Mouse (Mus musculus): Measurements from ENCODE around the gene Sept3. TPM values are rescaled to one million over a fixed set of nuclear protein-coding genes. Genes with fewer than 3 reads are reported as not detected.
A peak's percentile ranks its signal among the peaks of the same experiment; 100 is the strongest.

Sept3 gene
- polyA plus RNA-seq, 1 experiment from 2014 or later, result 4.1 TPM

DNA sequence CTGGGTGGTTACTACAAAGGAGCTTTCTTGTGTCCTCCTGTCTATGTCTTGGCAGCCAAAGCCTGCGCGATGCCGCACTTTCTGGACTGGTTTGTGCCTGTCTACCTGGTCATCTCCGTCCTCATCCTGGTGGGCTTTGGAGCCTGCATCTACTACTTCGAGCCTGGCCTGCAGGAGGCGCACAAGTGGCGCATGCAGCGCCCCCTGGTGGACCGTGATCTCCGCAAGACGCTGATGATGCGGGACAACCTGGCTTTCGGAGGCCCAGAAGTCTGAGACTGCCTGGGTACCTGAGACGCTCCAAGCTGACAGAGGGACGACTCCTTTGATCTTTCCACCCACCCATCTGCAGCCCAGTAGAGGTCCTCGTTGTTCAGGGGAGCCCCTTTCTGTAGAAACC is 15.2 kb upstream of the Sept3 start:
- WGBS, result 13% methylated on average over 16 of the region's 16 CpGs
- H3K4me1 ChIP-seq (ENCODE audit: control insufficient read depth, insufficient read depth, low read length), result peaks cover 12% of the 10 kb centered on the region
- no peaks in the 10 kb centered on the region for H3K36me3 ChIP-seq (ENCODE audit: control insufficient read depth, insufficient read depth)
- no peak overlapping the region for H3K27ac ChIP-seq (ENCODE audit: low read length)
- no peaks in the 10 kb centered on the region for H3K27me3 ChIP-seq (ENCODE audit: control insufficient read depth, insufficient read depth, low read length)
- H3K4me2 ChIP-seq (ENCODE audit: low read depth, low read length), result no peak overlapping the region
- no peak overlapping the region for H3K4me3 ChIP-seq (ENCODE audit: low read length)
- 0 out of 2 replicates have a peak, but pooled peaks have one; percentile 14 for ATAC-seq (replicated peaks; ENCODE audit: extremely low read depth, insufficient read depth, low FRiP score)
- H3K9me3 ChIP-seq (replicated peaks; ENCODE audit: control insufficient read depth, low read length), result no peaks in the 10 kb centered on the region
- H3K9ac ChIP-seq (ENCODE audit: low read length), result no peak overlapping the region

DNA sequence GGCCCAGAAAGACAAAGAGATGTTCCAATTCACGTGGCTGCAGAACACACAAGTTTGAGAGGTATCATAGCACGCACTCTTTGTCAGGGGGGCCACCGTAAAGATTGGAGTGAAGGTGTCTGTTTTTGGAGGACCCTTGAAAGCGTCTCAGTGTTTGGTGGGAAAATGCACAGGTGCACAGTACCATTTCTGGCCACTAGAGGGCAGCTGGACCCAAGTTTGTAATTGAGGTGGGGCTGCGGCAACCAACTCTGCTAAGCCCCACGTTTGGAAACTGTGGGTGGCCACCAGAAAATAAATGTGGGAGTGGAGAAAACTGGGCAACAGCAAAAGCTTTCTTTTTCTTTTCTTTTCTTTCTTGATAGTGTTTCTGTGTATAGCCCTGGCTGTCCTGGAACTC is 8.3 kb upstream of the Sept3 start:
- Histone ChIP-seq H3K4me3 (ENCODE audit: low read length) (no peak overlapping the region), H3K27ac (ENCODE audit: low read length) (no peak overlapping the region), H3K9me3 (replicated peaks; ENCODE audit: control insufficient read depth, low read length) (no peaks in the 10 kb centered on the region), H3K9ac (ENCODE audit: low read length) (no peak overlapping the region), H3K27me3 (ENCODE audit: control insufficient read depth, insufficient read depth, low read length) (no peaks in the 10 kb centered on the region), H3K4me1 (ENCODE audit: control insufficient read depth, insufficient read depth, low read length) (peaks cover 14% of the 10 kb centered on the region), H3K36me3 (ENCODE audit: control insufficient read depth, insufficient read depth) (no peaks in the 10 kb centered on the region), H3K4me2 (ENCODE audit: low read depth, low read length) (no peak overlapping the region)
- 6% methylated on average over 6 of the region's 6 CpGs for WGBS
- no peak for ATAC-seq (replicated peaks; ENCODE audit: extremely low read depth, insufficient read depth, low FRiP score)

DNA sequence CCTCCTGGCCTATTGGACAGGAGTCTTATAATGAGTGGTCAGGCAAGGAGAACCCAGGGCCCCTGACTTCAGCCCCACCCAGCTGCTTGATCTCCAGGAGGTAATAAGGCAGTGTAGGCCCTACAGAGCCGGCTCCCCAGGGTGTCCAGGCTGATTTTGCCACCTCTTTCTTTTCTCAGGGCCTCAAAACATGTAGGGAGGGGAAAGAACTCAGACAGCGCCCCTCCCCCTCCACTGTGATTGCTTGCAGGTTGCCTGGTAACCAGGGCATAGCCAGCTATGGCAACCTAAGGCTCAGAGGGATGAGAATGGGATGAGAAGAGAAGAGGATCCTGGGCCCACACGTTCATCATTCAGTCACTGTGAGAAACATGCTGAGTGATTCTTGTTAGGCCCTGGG is 6.5 kb upstream of the Sept3 start:
- Histone ChIP-seq H3K4me1 (ENCODE audit: control insufficient read depth, insufficient read depth, low read length) (peaks cover 2% of the 10 kb centered on the region; the same call in 1 of the 2 replicates), H3K4me3 (ENCODE audit: low read length) (no peak overlapping the region), H3K9ac (ENCODE audit: low read length) (no peak overlapping the region), H3K27ac (ENCODE audit: low read length) (no peak overlapping the region), H3K27me3 (ENCODE audit: control insufficient read depth, insufficient read depth, low read length) (peaks cover 8% of the 10 kb centered on the region), H3K36me3 (ENCODE audit: control insufficient read depth, insufficient read depth) (no peaks in the 10 kb centered on the region), H3K9me3 (replicated peaks; ENCODE audit: control insufficient read depth, low read length) (no peaks in the 10 kb centered on the region), H3K4me2 (ENCODE audit: low read depth, low read length) (no peak overlapping the region)
- 37% methylated on average over 3 of the region's 3 CpGs for WGBS
- ATAC-seq (replicated peaks; ENCODE audit: extremely low read depth, insufficient read depth, low FRiP score), result no peak

DNA sequence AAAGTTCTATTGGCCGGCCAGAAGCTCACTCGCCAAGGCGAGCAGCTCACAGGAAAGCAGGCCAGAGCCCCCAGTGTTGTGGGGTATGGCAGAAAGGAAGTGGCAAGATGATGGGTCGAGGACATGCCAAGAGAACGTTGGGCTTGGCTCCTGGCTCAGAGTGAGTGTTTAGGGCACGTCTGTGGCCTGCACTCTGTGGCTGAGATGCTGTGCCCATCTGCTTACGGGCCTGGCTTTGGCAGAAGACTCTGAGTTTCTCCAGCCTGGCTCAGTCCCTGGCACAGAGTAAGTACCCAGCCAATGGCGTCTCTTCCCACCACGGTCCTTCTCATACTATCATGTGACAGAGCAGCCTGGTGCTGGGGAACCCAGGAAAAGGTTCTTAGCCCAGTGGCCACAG is 5.9 kb upstream of the Sept3 start:
- Histone ChIP-seq H3K9ac (ENCODE audit: low read length) (no peak overlapping the region), H3K27ac (ENCODE audit: low read length) (no peak overlapping the region), H3K36me3 (ENCODE audit: control insufficient read depth, insufficient read depth) (no peaks in the 10 kb centered on the region), H3K4me2 (ENCODE audit: low read depth, low read length) (no peak overlapping the region), H3K9me3 (replicated peaks; ENCODE audit: control insufficient read depth, low read length) (no peaks in the 10 kb centered on the region), H3K27me3 (ENCODE audit: control insufficient read depth, insufficient read depth, low read length) (peaks cover 14% of the 10 kb centered on the region), H3K4me3 (ENCODE audit: low read length) (no peak overlapping the region), H3K4me1 (ENCODE audit: control insufficient read depth, insufficient read depth, low read length) (peaks cover 2% of the 10 kb centered on the region; the same call in 1 of the 2 replicates)
- WGBS, result 85% methylated on average over 9 of the region's 9 CpGs
- ATAC-seq (replicated peaks; ENCODE audit: extremely low read depth, insufficient read depth, low FRiP score), result no peak

DNA sequence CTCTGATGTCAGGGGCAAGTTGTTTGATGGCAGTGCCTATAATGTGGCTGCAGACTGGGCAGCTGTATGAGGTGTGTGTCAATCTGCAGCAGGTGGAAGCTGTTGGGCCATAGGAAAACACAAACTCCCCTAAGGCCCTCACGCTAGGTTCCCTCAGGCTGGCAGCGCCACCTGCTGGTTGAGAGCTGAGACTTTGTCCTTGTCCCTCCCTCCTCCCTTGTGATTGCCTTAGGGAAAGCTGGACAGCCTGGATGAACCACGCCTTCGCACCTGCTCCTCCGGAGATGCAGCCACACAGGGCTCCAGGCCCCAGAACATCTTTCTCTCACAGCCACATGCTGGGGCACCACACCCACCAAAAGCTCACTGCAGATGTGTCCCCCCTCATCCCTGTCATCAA is 3.5 kb upstream of the Sept3 start:
- Histone ChIP-seq H3K4me2 (ENCODE audit: low read depth, low read length) (no peak overlapping the region), H3K27me3 (ENCODE audit: control insufficient read depth, insufficient read depth, low read length) (peaks cover 37% of the 10 kb centered on the region), H3K4me1 (ENCODE audit: control insufficient read depth, insufficient read depth, low read length) (peaks cover 10% of the 10 kb centered on the region; the same call in 1 of the 2 replicates), H3K4me3 (ENCODE audit: low read length) (no peak overlapping the region), H3K9ac (ENCODE audit: low read length) (no peak overlapping the region), H3K9me3 (replicated peaks; ENCODE audit: control insufficient read depth, low read length) (no peaks in the 10 kb centered on the region), H3K36me3 (ENCODE audit: control insufficient read depth, insufficient read depth) (no peaks in the 10 kb centered on the region), H3K27ac (ENCODE audit: low read length) (no peak overlapping the region)
- WGBS, result 4% methylated on average over 5 of the region's 5 CpGs
- ATAC-seq (replicated peaks; ENCODE audit: extremely low read depth, insufficient read depth, low FRiP score), result no peak; the same call in 1 of the 2 replicates

DNA sequence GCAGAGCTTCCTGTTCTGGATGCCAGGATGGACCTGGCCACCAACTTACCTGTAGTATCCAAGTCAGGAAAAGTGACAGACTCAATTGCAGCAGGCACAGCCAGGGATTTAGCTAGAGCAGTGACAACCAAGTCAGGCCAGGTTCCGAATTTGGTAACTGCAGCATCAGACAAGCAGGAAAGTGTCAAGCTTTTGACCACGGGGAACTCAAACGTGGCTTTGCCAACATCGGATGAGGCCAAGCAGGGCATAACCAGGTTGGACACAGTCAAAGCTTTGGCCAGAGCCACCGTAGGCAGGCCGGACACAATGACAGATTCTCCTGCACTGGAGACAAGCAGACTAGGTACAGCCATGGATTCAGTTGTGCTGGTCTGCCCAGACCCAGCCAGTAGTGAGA is 2.4 kb upstream of the Sept3 start:
- no peak overlapping the region for H3K9ac ChIP-seq (ENCODE audit: low read length)
- WGBS, result 83% methylated on average over 6 of the region's 6 CpGs
- H3K27me3 ChIP-seq (ENCODE audit: control insufficient read depth, insufficient read depth, low read length), result peaks cover 46% of the 10 kb centered on the region
- no peak overlapping the region for H3K27ac ChIP-seq (ENCODE audit: low read length)
- peaks cover 10% of the 10 kb centered on the region; the same call in 1 of the 2 replicates for H3K4me1 ChIP-seq (ENCODE audit: control insufficient read depth, insufficient read depth, low read length)
- no peaks in the 10 kb centered on the region for H3K36me3 ChIP-seq (ENCODE audit: control insufficient read depth, insufficient read depth)
- H3K4me2 ChIP-seq (ENCODE audit: low read depth, low read length), result no peak overlapping the region
- no peak for ATAC-seq (replicated peaks; ENCODE audit: extremely low read depth, insufficient read depth, low FRiP score)
- H3K4me3 ChIP-seq (ENCODE audit: low read length), result no peak overlapping the region
- no peaks in the 10 kb centered on the region for H3K9me3 ChIP-seq (replicated peaks; ENCODE audit: control insufficient read depth, low read length)

DNA sequence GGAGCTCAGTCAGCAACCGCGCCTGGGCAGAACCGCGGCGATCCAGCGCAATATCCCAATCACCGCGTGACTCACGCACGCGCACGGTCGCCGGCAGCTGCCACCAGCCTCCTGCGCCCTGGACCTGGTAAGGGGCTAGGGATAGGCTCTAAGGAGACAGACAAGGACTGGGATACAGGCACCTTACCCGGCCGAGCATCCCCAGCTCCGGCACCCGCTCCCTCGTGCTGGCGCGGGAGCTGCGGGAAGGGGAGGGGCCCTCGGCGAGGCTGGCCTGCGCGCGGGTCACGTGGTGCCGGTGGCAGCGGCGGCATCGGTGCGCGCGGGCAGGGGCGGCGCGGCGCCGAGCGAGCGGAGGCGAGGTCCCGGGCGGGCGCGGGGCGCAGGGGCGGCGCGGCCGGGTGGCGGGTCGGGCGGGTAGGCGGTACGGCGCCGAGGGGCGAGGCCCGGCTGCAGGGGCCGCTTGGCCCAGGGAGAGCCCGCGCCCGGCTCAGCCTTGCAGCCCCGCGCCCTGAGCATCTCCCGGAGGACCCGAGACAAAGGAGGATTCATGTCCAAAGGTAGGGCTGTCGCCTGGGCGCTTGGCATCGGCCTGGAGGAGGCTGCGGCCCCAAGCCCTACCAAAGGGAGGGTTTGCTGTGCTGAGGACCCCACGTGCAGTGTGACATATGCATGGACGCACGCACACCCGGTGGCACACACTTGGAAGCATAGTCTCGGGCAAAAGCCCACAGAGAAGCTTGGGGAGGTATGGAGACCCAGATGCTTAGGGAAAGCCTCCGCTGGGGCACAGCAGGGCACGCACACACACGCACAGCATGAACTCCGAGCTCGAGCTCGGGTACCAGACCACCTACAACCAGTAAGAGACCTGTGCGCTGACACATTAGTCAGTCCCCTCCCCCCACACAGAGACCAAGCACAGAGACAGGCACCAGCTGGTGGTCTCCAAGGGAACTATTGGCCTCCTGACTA is 521 bp downstream of the Sept3 start:
- peaks cover 46% of the 10 kb centered on the region for H3K27me3 ChIP-seq (ENCODE audit: control insufficient read depth, insufficient read depth, low read length)
- no peak overlapping the region for H3K27ac ChIP-seq (ENCODE audit: low read length)
- H3K4me2 ChIP-seq (ENCODE audit: low read depth, low read length), result peak overlapping the region; percentile 85
- H3K9ac ChIP-seq (ENCODE audit: low read length), result peak overlapping the region; percentile 63
- no peaks in the 10 kb centered on the region for H3K9me3 ChIP-seq (replicated peaks; ENCODE audit: control insufficient read depth, low read length)
- ATAC-seq (replicated peaks; ENCODE audit: extremely low read depth, insufficient read depth, low FRiP score), result peak; percentile 41; the same call in 1 of the 2 replicates
- H3K4me1 ChIP-seq (ENCODE audit: control insufficient read depth, insufficient read depth, low read length), result peaks cover 11% of the 10 kb centered on the region; the same call in 1 of the 2 replicates
- peak overlapping the region; percentile 61 for H3K4me3 ChIP-seq (ENCODE audit: low read length)
- under 1% methylated on average over 79 of the region's 86 CpGs for WGBS
- H3K36me3 ChIP-seq (ENCODE audit: control insufficient read depth, insufficient read depth), result no peaks in the 10 kb centered on the region

DNA sequence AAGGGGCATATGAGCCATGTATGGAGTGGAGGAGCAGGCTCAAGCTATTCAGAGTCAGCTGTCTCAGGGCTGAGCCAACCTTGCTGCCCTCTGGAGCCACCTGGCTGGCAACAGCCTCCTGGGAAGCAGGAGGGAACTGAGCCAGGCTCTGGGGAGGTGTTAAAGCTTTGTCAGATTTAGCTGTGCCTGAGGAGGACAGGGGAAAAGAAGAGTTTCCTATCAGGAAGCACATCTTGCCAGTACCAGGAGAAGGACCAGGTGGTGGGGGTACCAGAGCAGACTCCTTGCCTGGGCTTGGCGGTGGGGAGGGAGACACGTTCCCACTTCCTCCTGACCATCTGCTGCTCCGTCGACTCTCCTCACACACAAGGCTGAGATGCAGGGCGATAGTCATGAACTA is 2.9 kb downstream of the Sept3 start:
- Histone ChIP-seq H3K9ac (ENCODE audit: low read length) (no peak overlapping the region), H3K27ac (ENCODE audit: low read length) (no peak overlapping the region), H3K4me1 (ENCODE audit: control insufficient read depth, insufficient read depth, low read length) (peaks cover 18% of the 10 kb centered on the region), H3K36me3 (ENCODE audit: control insufficient read depth, insufficient read depth) (no peaks in the 10 kb centered on the region), H3K4me2 (ENCODE audit: low read depth, low read length) (no peak overlapping the region), H3K27me3 (ENCODE audit: control insufficient read depth, insufficient read depth, low read length) (peaks cover 41% of the 10 kb centered on the region), H3K9me3 (replicated peaks; ENCODE audit: control insufficient read depth, low read length) (no peaks in the 10 kb centered on the region), H3K4me3 (ENCODE audit: low read length) (no peak overlapping the region)
- WGBS, result 65% methylated on average over 5 of the region's 5 CpGs
- ATAC-seq (replicated peaks; ENCODE audit: extremely low read depth, insufficient read depth, low FRiP score), result no peak

DNA sequence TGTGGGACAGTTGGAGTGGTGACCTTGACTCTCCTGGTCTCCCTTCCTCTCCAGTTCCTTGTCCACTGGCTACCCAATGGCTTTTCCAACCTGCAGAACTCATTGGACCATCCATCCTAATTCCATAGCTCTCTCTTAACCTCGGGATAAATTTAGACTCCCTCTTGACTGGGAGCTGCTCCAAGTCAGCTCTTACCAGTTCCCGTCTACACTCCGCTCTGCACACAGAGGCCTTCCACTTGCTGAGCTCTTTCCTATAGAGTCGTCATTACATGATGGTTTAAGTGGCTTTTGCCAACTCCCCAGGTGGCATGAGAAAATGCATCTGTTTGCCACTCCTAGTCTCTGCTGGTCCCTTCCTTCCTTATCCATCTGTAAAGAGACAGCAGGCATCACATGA is 5.9 kb downstream of the Sept3 start:
- peaks cover 14% of the 10 kb centered on the region for H3K27me3 ChIP-seq (ENCODE audit: control insufficient read depth, insufficient read depth, low read length)
- ATAC-seq (replicated peaks; ENCODE audit: extremely low read depth, insufficient read depth, low FRiP score), result peak; percentile 90
- no peak overlapping the region for H3K4me3 ChIP-seq (ENCODE audit: low read length)
- H3K4me2 ChIP-seq (ENCODE audit: low read depth, low read length), result no peak overlapping the region
- peaks cover 10% of the 10 kb centered on the region for H3K4me1 ChIP-seq (ENCODE audit: control insufficient read depth, insufficient read depth, low read length)
- no peaks in the 10 kb centered on the region for H3K9me3 ChIP-seq (replicated peaks; ENCODE audit: control insufficient read depth, low read length)
- no peak overlapping the region for H3K9ac ChIP-seq (ENCODE audit: low read length)
- peak overlapping the region; percentile 78 for H3K27ac ChIP-seq (ENCODE audit: low read length)
- H3K36me3 ChIP-seq (ENCODE audit: control insufficient read depth, insufficient read depth), result no peaks in the 10 kb centered on the region
- 30% methylated on average over 4 of the region's 4 CpGs for WGBS

Data from heart, embryonic 16.5 days (tissue).